Mouse (Mus musculus) layer of hippocampus, postnatal 14 days (tissue): ENCODE data around the gene Wdfy4. TPM values are rescaled to one million over a fixed set of nuclear protein-coding genes. Genes with fewer than 3 reads are reported as not detected.

Source experiments
- total RNA-seq, 2 experiments: library from RNA; stranded (reverse); gene quantifications; 2 replicates each; pipeline ENCODE4 v1.2.3; 2021

Gene Wdfy4
- total RNA-seq, 2 experiments from 2014 or later: 2.9 to 3.2 TPM

Other genes starting within 250 kb of the Wdfy4 start
- under 1 TPM; 0.36 to 0.44 TPM for gene Lrrc18, start 194.1 kb downstream of the Wdfy4 start, total RNA-seq
- gene Arhgap22, start 28.5 kb upstream of the Wdfy4 start, total RNA-seq: 10 to 100 TPM in 1 of 2 experiments, 1 to 10 TPM in 1; 9.9 to 10.9 TPM